Mouse (Mus musculus) gastrocnemius, postnatal 14 days (tissue): ENCODE measurements at regions not wholly inside any gene's neighbourhood (a gene's known extent, or its start where the extent isn't known, plus 50 kb on each side); places are given as distances from the start of the nearest gene placed in this dataset.

Experiments used
- DNase-seq: peaks from one replicate; pipeline ENCODE4 v3.0.0; 2021; ENCODE audit warnings: mixed read lengths
- intact Hi-C: fragments of 180-260 bp; cut with DNase I; formaldehyde crosslinking; loops from one replicate; pipeline ENCODE4 v1.15.1; 2025; ENCODE audit warnings: low total_unique reads

DNA sequence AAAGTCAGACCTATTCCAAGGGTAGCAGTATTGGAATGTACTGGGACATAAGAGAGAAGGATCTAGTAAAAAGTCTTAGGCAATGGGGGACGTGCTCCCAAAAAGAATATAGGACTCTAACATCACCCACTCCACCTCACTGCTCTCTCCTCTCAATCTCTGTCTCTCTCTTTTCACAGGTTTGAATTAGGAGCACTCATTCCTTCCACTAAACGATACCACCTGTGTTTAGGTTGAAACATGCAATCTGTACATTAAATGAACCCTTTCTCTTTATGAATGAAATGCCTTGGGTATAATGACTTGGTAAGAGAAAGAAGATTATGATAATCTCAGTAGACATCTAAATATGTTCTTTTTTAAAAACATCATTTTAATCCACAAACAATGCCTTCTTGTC, 129.4 kb downstream of the Zpld1 start:
- intact Hi-C loops: no loop called here
- DNase-seq: no peak

DNA sequence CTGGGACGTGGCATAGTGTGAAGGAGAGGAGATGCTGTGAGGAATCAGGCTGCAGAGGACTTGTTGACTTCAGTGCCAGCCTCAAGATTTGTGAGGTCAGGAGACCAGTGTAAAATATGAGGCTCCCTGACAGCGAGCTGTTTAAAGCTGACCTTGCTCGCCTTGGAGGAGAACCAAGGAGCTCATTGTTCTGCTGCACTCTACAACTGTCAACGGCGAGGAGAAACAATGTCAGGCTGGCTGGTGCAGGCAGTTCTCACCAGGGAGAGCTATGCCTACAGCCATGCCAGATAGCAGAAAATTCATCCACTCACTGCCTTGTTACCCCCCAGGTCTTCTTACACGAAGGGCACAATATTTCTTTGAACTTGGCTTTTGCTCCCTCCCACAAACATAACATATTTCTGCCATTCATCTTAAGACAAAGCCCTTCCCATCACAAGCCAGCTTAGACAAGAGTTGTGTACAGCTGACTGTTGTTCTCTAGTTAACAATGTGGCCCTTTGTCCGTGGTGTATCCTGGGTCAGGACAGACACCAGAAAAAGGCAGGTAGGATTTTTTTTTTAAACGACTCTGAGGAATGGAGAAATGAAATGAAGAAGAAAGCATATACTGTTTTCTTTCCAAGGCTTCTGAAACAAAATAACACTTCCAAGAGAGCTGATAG, 131.5 kb downstream of the Zpld1 start:
- DNase-seq: no peak
- intact Hi-C loops: no loop called here

DNA sequence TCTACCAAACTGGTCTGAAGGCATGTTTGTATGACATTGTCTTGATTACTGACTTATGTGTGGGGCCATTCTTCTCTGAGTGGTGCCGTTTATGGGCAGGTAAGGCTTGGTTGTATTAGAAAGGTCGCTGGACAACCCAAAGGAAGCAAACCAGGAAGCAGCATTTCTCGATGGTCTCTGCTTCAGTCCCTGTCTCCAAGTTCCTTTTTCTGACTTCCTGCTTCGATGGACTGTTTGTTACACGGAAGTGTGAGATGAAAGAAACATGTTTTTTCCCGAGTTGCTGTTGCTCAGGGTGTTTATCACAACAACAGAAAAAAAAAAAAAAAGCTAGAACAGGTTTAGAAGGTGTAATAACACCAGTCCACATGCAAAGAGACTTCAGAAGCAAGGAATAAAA, 134.9 kb downstream of the Zpld1 start:
- intact Hi-C loops: no loop called here
- DNase-seq: no peak

DNA sequence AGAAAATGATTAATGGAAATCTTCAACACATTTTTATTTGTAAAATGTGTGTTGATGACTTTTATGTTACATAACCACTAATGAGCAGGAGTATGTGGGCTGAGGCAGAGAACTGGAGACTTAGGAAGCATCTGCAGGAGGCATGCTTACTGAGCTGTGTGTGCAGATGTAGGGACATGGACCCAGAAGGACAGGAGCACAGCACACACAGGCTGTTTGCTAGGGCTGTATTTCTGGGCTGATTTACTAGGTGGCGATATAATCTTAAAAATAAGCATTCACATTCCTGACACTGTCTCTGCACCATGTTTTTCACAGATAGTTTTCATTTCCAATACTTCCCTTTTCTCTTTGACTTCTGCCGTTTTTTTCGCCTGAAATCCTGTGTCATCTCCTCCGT, 146.1 kb downstream of the Zpld1 start:
- intact Hi-C loops: no loop called here

DNA sequence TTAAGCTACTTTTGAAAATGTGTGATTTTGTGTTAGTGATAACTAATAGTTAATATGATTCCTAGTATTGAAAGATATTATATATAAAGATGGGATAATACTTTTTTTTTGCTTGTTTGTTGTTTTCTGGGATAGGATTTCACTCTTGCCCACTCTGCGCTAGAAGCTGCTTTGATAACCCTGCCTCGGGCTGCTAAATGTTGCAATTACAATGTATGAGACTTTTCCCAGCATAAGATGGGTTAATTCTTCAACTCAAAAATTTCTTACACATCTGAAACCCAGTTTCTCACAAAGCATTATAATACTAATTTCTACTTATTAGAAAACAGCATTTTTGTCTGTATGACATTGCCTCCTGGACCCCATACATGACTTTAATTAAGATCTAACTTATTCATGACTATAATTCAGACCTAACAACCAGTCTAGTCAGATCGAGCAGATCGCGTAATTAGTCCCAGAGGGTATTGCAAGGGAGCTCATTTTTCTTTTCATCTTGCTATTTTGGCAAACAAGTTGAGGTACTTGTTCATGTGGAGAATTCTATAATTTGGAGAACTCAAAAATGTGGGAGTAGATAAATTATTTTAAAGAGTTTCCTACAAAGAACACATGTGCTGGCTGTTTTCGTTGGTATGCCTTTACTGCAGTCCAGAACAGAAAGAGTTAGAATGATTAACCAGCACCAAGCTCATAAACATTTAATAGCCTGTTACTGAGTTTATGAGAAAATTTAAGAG, 155.2 kb downstream of the Zpld1 start:
- intact Hi-C loops: no loop called here
- no peak for DNase-seq

More for the DNA sequence above, 146.1 kb downstream of the Zpld1 start:
- DNase-seq: no peak

DNA sequence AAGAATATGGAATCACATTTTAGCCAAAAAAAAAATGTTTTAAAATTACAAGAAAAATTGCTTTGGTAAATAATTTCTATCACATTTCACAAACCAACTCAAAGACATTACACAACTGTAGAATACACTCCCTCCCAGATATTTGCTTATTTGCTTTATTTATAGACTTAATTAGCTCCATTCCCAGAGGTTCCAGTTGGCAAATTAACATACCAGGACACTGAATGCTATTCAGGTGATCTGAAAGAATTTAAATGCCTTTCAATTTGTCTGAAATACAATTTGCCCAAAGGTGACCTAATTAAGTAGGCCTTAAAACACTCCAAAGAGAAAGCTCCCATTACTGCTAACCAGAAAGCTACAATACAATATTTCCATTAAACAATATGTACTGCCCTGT, 162.8 kb downstream of the Zpld1 start:
- intact Hi-C loops: no loop called here
- no peak for DNase-seq

DNA sequence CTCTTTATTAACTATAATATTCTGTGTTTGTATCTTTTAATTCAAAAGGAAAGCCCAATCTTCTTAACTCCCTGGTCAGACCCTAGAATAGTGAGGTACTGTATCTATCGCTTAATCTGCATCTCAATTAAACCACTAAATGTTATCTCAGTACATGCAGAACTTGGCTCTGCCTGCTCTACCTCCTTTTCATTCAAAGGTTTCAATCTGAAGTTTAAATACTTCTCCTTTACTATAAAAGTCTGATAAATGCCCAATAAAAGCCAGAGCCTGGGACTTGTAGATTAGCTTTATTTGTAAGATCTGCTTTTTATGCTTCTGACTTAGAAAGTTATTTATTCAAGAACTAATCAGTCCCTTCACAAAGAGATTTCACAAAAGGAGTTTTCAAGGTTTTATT, 200.1 kb downstream of the Zpld1 start:
- intact Hi-C loops: no loop called here
- no peak for DNase-seq

DNA sequence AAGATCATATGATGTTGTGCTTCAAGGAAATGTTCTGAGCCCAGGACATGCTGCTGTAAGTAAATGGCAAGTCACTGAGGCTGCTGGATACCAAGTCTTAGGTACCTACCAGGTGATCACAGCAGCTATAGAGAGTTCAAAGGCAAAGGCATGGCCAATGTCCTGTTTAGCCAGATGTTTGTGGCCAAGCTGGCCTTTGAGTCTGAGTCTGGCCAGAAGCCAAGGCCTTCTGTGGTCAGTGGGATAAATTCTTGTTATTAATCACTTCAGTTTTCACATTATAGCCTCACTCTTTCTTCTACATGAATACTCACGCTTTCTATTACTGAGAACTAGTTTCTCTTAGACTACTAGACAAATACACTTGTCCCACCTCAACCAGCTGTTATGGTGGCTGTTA, 210.3 kb downstream of the Zpld1 start:
- intact Hi-C loops: no loop called here
- no peak for DNase-seq

DNA sequence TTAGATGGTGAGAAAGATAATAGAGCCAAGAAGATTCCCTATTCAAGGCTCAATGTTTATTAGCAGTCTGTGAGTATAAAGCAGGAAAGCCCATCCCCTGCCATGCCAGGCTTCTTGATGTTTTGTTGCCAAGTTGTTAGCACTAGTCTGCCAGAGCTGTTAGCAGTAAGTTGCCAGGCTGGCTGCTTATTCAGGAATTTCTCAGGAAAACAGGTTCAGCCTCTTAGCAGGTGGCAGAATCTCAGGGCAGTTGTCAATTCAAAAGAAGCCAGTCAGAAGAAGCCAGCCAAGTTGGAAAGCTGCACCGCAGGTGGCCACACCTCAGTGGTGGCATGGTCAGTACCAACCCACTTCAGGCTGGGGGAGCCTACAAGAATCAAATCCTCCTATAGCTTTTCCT, 221.6 kb downstream of the Zpld1 start:
- intact Hi-C loops: no loop called here
- DNase-seq: no peak

DNA sequence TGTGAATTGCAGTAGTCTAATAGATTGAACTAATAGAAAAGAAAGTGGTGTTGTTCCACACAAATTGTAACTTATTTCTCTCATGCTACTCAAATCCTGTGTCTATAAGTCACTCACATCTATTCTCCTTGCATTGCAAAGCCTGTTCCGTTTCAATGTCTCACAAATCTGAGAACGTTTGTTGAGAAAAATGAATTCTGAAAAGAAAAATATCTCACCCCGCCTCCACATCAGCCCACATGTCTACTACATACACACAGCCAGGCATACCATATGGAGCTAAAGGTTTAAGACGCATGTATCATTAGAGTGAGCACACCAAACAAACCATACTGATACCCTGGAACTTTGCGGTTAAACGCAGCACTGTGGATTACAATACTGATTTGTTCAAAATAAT, 258.0 kb downstream of the Zpld1 start:
- no peak for DNase-seq
- intact Hi-C loops: no loop called here

DNA sequence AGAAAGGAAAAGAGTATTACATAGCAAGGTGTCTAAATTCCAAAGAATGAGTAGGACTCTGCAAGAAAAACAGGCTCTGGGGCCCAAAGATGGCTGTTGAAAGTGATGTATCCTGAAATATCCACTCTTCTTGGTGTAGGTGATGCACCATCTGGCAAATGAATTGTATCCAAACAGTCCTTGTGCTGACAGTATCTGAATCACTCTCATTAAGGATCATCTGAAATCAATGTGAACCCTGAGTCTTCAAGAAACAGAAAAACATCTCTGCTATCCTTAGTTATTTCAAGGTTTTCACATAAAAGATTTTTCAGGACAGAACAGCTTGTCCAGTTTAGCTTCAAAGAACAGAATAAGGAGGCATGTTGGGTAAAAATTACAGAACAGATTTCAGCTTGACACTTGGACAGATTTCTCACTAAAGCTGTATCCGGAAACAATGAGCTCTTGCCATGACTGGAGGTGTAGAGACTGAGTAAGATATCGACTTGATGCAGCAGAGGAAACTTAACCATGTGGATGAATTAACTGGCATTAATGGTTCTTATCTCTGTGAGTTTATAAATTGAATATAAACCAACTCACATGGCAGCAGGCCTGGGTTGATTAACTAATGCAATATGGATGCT, 296.0 kb downstream of the Zpld1 start:
- no peak for DNase-seq
- intact Hi-C loops: no loop called here

DNA sequence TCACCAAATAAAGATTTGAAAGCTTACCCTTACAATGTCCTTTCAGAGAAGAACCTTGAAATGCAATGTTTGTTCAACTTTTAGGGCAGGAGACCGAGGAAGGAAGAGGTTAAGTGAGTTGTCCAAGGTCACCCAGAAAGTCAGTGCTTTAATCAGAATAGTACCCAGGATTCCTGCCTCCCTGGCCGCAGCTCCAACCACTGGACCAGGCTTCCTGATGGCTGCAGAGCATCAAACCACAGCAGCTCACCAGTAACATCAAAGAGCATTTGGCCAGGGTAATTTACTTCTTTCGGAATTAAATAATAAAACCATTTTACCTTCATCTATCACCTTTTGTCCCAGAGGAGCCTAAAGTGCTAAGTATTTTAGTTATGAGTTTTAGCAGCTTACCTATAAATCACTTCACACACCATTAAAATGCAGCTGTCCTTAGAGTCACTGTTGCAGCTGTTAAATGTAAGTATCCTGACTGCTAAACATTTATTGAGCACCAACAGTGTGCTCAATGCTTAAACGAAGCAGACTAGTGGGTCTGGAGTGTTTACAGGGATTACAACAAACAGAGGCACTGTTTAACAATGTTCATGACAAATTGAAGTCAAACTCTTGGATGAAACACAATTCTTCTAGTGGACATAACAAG, 306.1 kb downstream of the Zpld1 start:
- intact Hi-C loops: no loop called here
- no peak for DNase-seq

DNA sequence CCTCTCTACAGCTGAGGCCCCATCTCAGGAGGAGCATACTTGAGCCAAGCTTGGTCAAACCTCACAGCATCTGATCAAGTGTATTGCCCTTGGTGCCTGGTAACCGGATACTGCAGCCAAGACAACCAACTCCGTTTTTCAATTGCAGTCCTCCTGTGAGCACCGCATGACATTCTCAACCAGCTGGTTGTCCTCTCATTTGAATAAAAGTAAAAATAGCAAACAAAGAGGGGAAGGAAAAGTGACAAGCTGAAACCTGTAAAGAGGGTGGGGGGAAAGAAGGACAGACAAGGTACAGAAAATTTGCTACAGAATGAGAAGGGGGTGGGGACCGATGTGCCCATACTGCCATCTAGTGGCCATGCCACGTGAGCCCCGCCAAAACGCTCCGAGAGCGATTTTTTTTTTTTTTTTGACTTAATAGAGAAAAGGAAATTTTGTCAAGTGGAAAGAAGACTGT, 314.0 kb downstream of the Zpld1 start:
- intact Hi-C loops: no loop called here

DNA sequence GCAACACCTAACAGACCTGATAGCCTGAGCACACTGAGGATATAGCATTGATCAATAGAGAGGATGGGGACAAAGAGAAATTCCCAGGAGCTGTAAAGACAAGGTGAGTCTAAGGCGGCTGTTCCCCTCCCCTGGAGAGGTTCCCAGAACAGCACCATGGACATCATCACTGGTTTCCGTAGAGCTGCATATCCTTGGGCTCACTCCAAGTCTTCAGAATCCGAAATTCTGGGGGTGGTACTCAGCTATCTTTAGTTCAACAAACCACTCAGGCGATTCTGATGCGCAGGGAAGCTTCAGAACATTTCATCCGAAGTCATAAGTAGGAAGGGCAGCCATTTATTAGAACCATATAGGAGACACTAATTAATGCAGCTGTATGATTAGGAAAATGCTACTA, 327.4 kb downstream of the Zpld1 start:
- no peak for DNase-seq
- intact Hi-C loops: no loop called here

More for the DNA sequence above, 314.0 kb downstream of the Zpld1 start:
- peak; percentile 26 for DNase-seq

DNA sequence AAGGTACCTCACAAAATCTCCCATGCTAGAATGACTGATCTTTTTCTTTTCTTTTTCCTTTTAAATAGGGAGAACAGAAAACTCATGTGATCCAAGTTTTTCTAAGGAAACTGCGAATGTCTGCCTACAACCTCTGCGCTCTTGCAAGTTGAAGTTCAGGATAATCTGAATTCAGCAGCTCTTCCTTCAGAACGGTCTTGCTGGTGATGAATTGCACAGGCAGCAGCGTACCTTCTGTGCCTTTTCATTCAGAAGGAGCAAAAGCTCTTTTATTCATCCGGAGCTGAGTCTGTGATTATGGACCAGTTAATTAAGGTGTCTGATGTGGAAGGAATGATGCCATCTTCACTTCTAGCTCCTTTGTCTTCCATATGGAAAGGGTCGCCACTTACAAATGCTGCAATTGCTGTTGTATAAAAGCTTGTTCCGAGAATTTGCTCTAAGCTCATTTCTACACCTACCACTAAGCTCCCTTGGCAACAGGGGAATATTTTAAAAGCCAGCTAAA, 353.9 kb downstream of the Zpld1 start:
- intact Hi-C loops: no loop called here
- DNase-seq: no peak

DNA sequence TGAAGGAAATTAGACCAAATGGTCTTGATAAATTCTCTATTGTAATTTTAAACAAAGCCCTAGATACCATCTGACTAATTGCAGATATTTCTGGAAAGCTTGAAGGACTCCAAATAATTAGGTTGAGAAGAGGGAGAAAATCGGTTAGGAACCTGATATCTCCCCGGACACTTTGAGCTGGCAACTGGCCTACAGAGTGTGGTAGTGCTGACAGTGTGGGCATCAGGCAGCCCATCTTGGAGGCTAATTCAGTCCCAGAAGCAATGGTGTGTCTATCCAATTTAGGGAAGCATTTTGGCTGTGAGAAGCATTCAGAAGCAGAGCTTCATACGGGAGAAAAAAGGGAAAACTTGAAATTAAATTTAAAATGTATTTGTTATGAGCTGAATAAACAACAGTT, 369.5 kb downstream of the Zpld1 start:
- no peak for DNase-seq
- intact Hi-C loops: no loop called here

DNA sequence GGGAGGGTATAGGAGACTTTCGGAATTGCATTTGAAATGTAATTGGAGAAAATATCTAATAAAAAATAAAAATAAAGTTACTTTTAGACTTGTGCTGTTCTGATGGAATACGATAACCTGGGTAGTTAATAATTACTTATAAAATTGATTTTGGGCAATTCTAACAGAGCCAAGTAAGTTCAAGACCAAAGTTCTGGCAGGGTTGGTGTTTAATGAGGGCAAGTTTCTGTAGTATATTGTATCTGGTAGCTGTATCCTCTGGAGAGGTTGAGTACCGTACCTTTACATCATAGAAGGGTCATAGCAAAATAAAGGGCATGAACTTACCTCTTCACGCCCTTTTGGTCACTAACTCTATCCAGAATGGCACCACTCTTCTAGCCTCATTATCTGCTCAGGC, 394.9 kb downstream of the Zpld1 start:
- intact Hi-C loops: no loop called here
- no peak for DNase-seq

DNA sequence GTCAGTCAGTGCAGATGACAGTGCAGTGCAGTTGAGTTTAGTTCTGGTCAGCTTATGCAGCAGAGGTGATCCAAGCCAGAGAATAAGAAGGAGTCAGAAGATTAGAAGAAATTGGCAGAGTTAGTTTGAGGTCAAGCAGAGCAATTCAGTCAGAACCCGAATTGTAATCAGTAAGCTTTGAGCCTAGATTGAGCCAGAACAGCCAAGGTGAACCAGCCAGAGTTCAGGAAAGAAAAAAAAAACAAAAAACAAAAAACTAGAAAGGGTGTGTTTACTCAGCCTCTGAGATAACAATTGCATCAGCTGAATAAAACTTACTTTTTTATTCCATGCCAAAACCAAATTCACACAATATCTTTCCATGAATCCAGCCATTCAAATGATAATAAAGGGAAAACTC, 396.3 kb downstream of the Zpld1 start:
- no peak for DNase-seq
- intact Hi-C loops: no loop called here

DNA sequence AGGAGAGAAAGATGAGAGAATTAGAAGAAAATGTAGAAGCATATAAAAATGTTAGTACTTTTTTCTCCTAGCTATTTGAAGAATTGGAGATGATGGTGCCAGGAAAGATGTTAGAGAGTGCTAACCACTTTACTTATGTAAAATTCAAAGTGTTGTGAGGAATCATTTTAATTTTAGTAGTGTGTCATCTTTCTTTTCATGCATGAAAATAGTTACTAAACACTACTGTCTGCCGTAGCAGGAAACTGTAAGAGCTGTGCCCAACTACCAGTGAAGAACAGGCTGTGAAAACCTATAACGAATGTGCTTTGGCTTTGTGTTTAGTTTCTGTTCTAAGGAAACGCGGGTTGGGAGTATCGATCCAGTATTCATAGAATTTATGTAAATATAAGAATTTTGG, 403.1 kb downstream of the Zpld1 start:
- intact Hi-C loops: no loop called here
- no peak for DNase-seq

DNA sequence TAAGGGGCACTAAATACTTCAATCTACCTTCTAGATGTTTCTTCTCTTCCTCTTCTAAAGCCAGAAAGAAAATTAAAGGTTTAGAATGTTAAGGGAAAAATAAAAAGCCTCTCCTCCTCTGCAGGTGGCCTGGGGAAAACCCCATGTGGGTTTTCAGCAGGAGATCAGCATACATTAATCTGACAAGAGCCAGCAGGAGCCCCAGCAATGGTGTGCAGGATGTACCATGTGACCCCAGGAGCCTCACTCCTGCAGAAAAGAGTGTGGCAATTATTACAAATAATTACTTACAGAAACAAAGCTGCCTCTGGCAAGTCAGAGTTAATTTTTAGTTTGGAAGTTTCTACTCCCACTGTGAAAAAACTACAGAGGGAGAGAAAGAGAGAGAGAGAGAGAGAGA, 440.4 kb downstream of the Zpld1 start:
- DNase-seq: no peak
- intact Hi-C loops: no loop called here
